Mouse (Mus musculus) C2C12 (cell line): ENCODE results near the gene Saysd1. TPM values are rescaled to one million over a fixed set of nuclear protein-coding genes. Genes with fewer than 3 reads are reported as not detected.
"Not testable (repeated sequence)": the region's sequence is repeated elsewhere in the genome, so short reads cannot be mapped to it uniquely, and the experiment has no call there.

Experiments used
- H3K27me3 ChIP-seq: one replicate; pipeline ENCODE4 v1.6.1; 2011; ENCODE audit not compliant: control insufficient read depth, insufficient read depth, insufficient read length
- H3K36me3 ChIP-seq: one replicate; pipeline ENCODE4 v1.6.1; 2011; ENCODE audit not compliant: control insufficient read depth, insufficient read depth
- H3K4me3 ChIP-seq: one replicate; pipeline ENCODE4 v1.5.1; 2011; ENCODE audit warnings: mild to moderate bottlenecking, control low read depth; ENCODE audit not compliant: poor library complexity, insufficient read depth, severe bottlenecking
- H3K79me2 ChIP-seq: one replicate; pipeline ENCODE4 v1.6.1; 2011; ENCODE audit not compliant: control insufficient read depth, insufficient read depth
- H3K79me3 ChIP-seq: one replicate; pipeline ENCODE4 v1.6.1; 2011; ENCODE audit warnings: low read depth, control low read depth
- H3ac ChIP-seq: one replicate; pipeline ENCODE3; 2011; ENCODE audit warnings: low read depth; ENCODE audit not compliant: control insufficient read depth, insufficient read length
- CEBPB ChIP-seq: IDR thresholded peaks from one replicate; pipeline ENCODE4 v1.6.1; 2011; ENCODE audit warnings: low read depth, mild to moderate bottlenecking, control low read depth, moderate library complexity
- CTCF ChIP-seq: IDR thresholded peaks from one replicate; pipeline ENCODE4 v1.5.1; 2011; ENCODE audit not compliant: control insufficient read depth, insufficient read depth, insufficient read length
- FOSL1 ChIP-seq: IDR thresholded peaks from one replicate; pipeline ENCODE4 v1.8.0; 2011; ENCODE audit warnings: mild to moderate bottlenecking, low read length; ENCODE audit not compliant: poor library complexity, insufficient read depth, severe bottlenecking
- MAX ChIP-seq: IDR thresholded peaks from one replicate; pipeline ENCODE4 v1.6.1; 2011; ENCODE audit warnings: mild to moderate bottlenecking, control low read depth
- MYOG ChIP-seq: IDR thresholded peaks from one replicate; pipeline ENCODE4 v1.6.1; 2011; ENCODE audit not compliant: control insufficient read depth, insufficient read length; ENCODE audit errors: extremely low read depth
- polyA plus RNA-seq: library from polyadenylated mRNA; unstranded; fragments of >200 nt; fragmentation: generic; extraction: Trizol; gene quantifications from one replicate; pipeline ENCODE4 v1.2.1, GENCODE M21; 2012; ENCODE audit warnings: missing spikeins

Gene Saysd1
- polyA plus RNA-seq, 1 experiment, result 8.0 TPM

GRCm38 (mm10) chr14:20029606-20030005 is 108.7 kb downstream of the Saysd1 start:
- no peak overlapping the region for H3K4me3 ChIP-seq
- no peaks in the 10 kb centered on the region for H3K36me3 ChIP-seq
- H3ac ChIP-seq, result no peak overlapping the region
- no peaks in the 10 kb centered on the region for H3K79me2 ChIP-seq
- H3K27me3 ChIP-seq, result no peaks in the 10 kb centered on the region
- no peak for TF ChIP-seq MAX
- no peak for TF ChIP-seq CEBPB
- no peak for TF ChIP-seq FOSL1
- TF ChIP-seq MYOG, result no peak
- TF ChIP-seq CTCF, result no peak
- no peaks in the 10 kb centered on the region for H3K79me3 ChIP-seq

- H3ac ChIP-seq, H3K79me2 ChIP-seq, H3K27me3 ChIP-seq, H3K36me3 ChIP-seq, H3K4me3 ChIP-seq, H3K79me3 ChIP-seq: not testable (repeated sequence)
Measured at GRCm38 (mm10) chr14:20027475-20027874, 110.9 kb downstream of the Saysd1 start.

Other genes with a start within 250 kb of the Saysd1 start
- gene Gng2, start 160.9 kb downstream of the Saysd1 start, polyA plus RNA-seq, result 5.8 TPM
- gene Kcnk5, start 43.3 kb upstream of the Saysd1 start, polyA plus RNA-seq, result 10.1 TPM
- not detected for gene Kcnk16, start 130.7 kb upstream of the Saysd1 start, polyA plus RNA-seq
- gene Nudt13, start 156.2 kb upstream of the Saysd1 start, polyA plus RNA-seq, result 4.9 TPM
- 28.6 TPM for gene Ecd, start 209.6 kb upstream of the Saysd1 start, polyA plus RNA-seq
- 17.7 TPM for gene Fam149b, start 209.6 kb upstream of the Saysd1 start, polyA plus RNA-seq